Mouse (Mus musculus) heart, adult 2 months (tissue): ENCODE measurements at regions not wholly inside any gene's neighbourhood (a gene's known extent, or its start where the extent isn't known, plus 50 kb on each side); places are given as distances from the start of the nearest gene placed in this dataset.
A peak's percentile ranks its signal among the peaks of the same experiment; 100 is the strongest.

ENCODE experiments used
- DNase-seq, 2 experiments: peaks; one replicate each; pipeline ENCODE4 v3.0.0; 2021
- H3K27ac ChIP-seq: fragments of 200-600 bp; 2 replicates; pipeline ENCODE4 v1.8.1; 2022
- H3K27me3 ChIP-seq: fragments of 200-500 bp; 2 replicates; pipeline ENCODE4 v1.6.1; 2012; ENCODE audit warnings: mild to moderate bottlenecking, low read length, inconsistent platforms, mixed read lengths; ENCODE audit not compliant: control insufficient read depth, insufficient read depth
- H3K36me3 ChIP-seq: fragments of 200-500 bp; 2 replicates; pipeline ENCODE4 v1.6.1; 2012; ENCODE audit warnings: low read length, inconsistent platforms; ENCODE audit not compliant: control insufficient read depth, insufficient read depth
- H3K4me1 ChIP-seq: fragments of 200-500 bp; 2 replicates; pipeline ENCODE4 v1.6.1; 2011; ENCODE audit warnings: low read length; ENCODE audit not compliant: control insufficient read depth, insufficient read depth
- H3K4me3 ChIP-seq: fragments of 200-600 bp; 2 replicates; pipeline ENCODE4 v1.8.1; 2022
- H3K79me2 ChIP-seq: fragments of 200-500 bp; replicated peaks from 2 replicates; pipeline ENCODE4 v1.6.1; 2012; ENCODE audit warnings: mild to moderate bottlenecking, inconsistent platforms, low read length, moderate library complexity, mixed read lengths; ENCODE audit not compliant: control insufficient read depth, insufficient read depth
- H3K9ac ChIP-seq: fragments of 200-500 bp; 2 replicates; pipeline ENCODE4 v1.6.1; 2012; ENCODE audit warnings: low read depth, mild to moderate bottlenecking, control low read depth, inconsistent platforms, low read length, mixed read lengths
- CTCF ChIP-seq: fragments of 200-600 bp; IDR thresholded peaks from 2 replicates; pipeline ENCODE4 v1.8.1; 2022; ENCODE audit warnings: antibody characterized with exemption, mild to moderate bottlenecking, moderate library complexity
- EP300 ChIP-seq: fragments of 200-500 bp; IDR thresholded peaks from 2 replicates; pipeline ENCODE4 v1.6.1; 2011; ENCODE audit warnings: low read depth, low read length, control low read depth; ENCODE audit not compliant: insufficient read depth
- POLR2A ChIP-seq: fragments of 200-500 bp; IDR thresholded peaks from 2 replicates; pipeline ENCODE4 v1.6.1; 2011; ENCODE audit warnings: mild to moderate bottlenecking, low read depth, low read length, control low read depth; ENCODE audit not compliant: insufficient read depth
- WGBS: fragments of 180-500 bp; shearing (Covaris S2); methylation state at CpG from one replicate; pipeline ENCODE4 v1.1.7; 2018; 5-methylcytosine and 5-hydroxymethylcytosine counted together
- intact Hi-C: fragments of 180-260 bp; cut with DNase I; formaldehyde crosslinking; loops from one replicate; pipeline ENCODE4 v1.15.1; 2025

GRCm38 (mm10) chr2:137371062-137371461 lies 254.6 kb upstream of the Jag1 start:
- 51% methylated on average over 2 of the region's 2 CpGs for WGBS
- no peak for TF ChIP-seq EP300
- no peak for TF ChIP-seq POLR2A
- Histone ChIP-seq H3K4me3 (no peak overlapping the region), H3K27ac (no peak overlapping the region), H3K79me2 (no peaks in the 10 kb centered on the region), H3K36me3 (no peaks in the 10 kb centered on the region), H3K4me1 (no peaks in the 10 kb centered on the region), H3K27me3 (no peaks in the 10 kb centered on the region), H3K9ac (no peak overlapping the region)
- DNase-seq, result no peak
- intact Hi-C loops, result no loop called here

GRCm38 (mm10) chr2:137363006-137363405 lies 246.6 kb upstream of the Jag1 start:
- Histone ChIP-seq H3K27me3 (no peaks in the 10 kb centered on the region), H3K36me3 (no peaks in the 10 kb centered on the region), H3K27ac (no peak overlapping the region), H3K4me1 (no peaks in the 10 kb centered on the region), H3K4me3 (no peak overlapping the region), H3K9ac (no peak overlapping the region), H3K79me2 (no peaks in the 10 kb centered on the region)
- 78% methylated on average over 2 of the region's 2 CpGs for WGBS
- DNase-seq, result no peak
- intact Hi-C loops, result no loop called here
- TF ChIP-seq POLR2A (no peak), EP300 (no peak)

- H3K4me3 ChIP-seq, result peak overlapping the region; percentile 23; the same call in 1 of the 2 replicates
- no peak for TF ChIP-seq POLR2A
- TF ChIP-seq EP300, result no peak
- TF ChIP-seq CTCF, result no peak
- 32% methylated on average over 13 of the region's 13 CpGs for WGBS
- H3K36me3 ChIP-seq, result no peaks in the 10 kb centered on the region
- no peaks in the 10 kb centered on the region for H3K27me3 ChIP-seq
- H3K27ac ChIP-seq, result peak overlapping the region; percentile 27
- DNase-seq, result peak; percentile 17 to 19
- intact Hi-C loops, result no loop called here
- no peaks in the 10 kb centered on the region for H3K4me1 ChIP-seq
- H3K9ac ChIP-seq, result no peak overlapping the region; the same call in 1 of the 2 replicates
- no peaks in the 10 kb centered on the region for H3K79me2 ChIP-seq
Measured at GRCm38 (mm10) chr2:137357181-137357738, 240.8 kb upstream of the Jag1 start.

GRCm38 (mm10) chr2:137343736-137344135 lies 227.3 kb upstream of the Jag1 start:
- WGBS, result 84% methylated on average over 2 of the region's 2 CpGs
- no peak for TF ChIP-seq EP300
- no peak for TF ChIP-seq CTCF
- no peak for TF ChIP-seq POLR2A
- H3K27ac ChIP-seq, result no peak overlapping the region
- H3K79me2 ChIP-seq, result no peaks in the 10 kb centered on the region
- DNase-seq, result no peak
- H3K36me3 ChIP-seq, result no peaks in the 10 kb centered on the region
- H3K9ac ChIP-seq, result no peak overlapping the region
- no peaks in the 10 kb centered on the region for H3K4me1 ChIP-seq
- no peak overlapping the region for H3K4me3 ChIP-seq
- no peaks in the 10 kb centered on the region for H3K27me3 ChIP-seq
- intact Hi-C loops, result no loop called here

GRCm38 (mm10) chr2:137329995-137330394 lies 213.6 kb upstream of the Jag1 start:
- no peak overlapping the region for H3K27ac ChIP-seq
- H3K79me2 ChIP-seq, result no peaks in the 10 kb centered on the region
- TF ChIP-seq POLR2A (no peak), CTCF (no peak), EP300 (no peak)
- H3K4me3 ChIP-seq, result no peak overlapping the region
- intact Hi-C loops, result no loop called here
- no peaks in the 10 kb centered on the region for H3K4me1 ChIP-seq
- no peak overlapping the region for H3K9ac ChIP-seq
- no peaks in the 10 kb centered on the region for H3K27me3 ChIP-seq
- WGBS, result 89% methylated on average over 8 of the region's 8 CpGs
- DNase-seq, result no peak
- H3K36me3 ChIP-seq, result no peaks in the 10 kb centered on the region

- Histone ChIP-seq H3K27me3 (no peaks in the 10 kb centered on the region), H3K4me1 (peaks cover 2% of the 10 kb centered on the region), H3K36me3 (no peaks in the 10 kb centered on the region; the same call in 1 of the 2 replicates), H3K9ac (no peak overlapping the region), H3K27ac (no peak overlapping the region), H3K79me2 (no peaks in the 10 kb centered on the region), H3K4me3 (no peak overlapping the region)
- no peak for TF ChIP-seq POLR2A
- TF ChIP-seq CTCF, result no peak
- no peak for TF ChIP-seq EP300
- no peak for DNase-seq
- 51% methylated on average over 5 of the region's 5 CpGs for WGBS
- intact Hi-C loops, result no loop called here
Measured at GRCm38 (mm10) chr2:137323445-137323844, 207.0 kb upstream of the Jag1 start.
